Mouse (Mus musculus) hindbrain, embryonic 13.5 days (tissue): Measurements from ENCODE around the gene Wwtr1. TPM values are rescaled to one million over a fixed set of nuclear protein-coding genes. Genes with fewer than 3 reads are reported as not detected.

ENCODE experiments used
- ATAC-seq: fragments of 200-750 bp; cut with Nextera tagmentation; 2 replicates; pipeline ENCODE4 v1.8.0; 2017; ENCODE audit warnings: moderate TSS enrichment; ENCODE audit not compliant: low FRiP score
- H3K27ac ChIP-seq: fragments of 300-500 bp; sonication (generic); 2 replicates; pipeline ENCODE4 v1.5.1; 2015; ENCODE audit warnings: inconsistent platforms, mild to moderate bottlenecking, moderate library complexity
- H3K27me3 ChIP-seq: fragments of 300-500 bp; sonication (generic); 2 replicates; pipeline ENCODE4 v1.6.1; 2015; ENCODE audit warnings: mild to moderate bottlenecking, inconsistent platforms
- H3K36me3 ChIP-seq: fragments of 300-500 bp; sonication (generic); 2 replicates; pipeline ENCODE4 v1.6.1; 2015; ENCODE audit warnings: mild to moderate bottlenecking, inconsistent platforms
- H3K4me1 ChIP-seq: fragments of 300-500 bp; sonication (generic); replicated peaks from 2 replicates; pipeline ENCODE4 v1.6.1; 2015; ENCODE audit warnings: inconsistent platforms
- H3K4me2 ChIP-seq: fragments of 300-500 bp; sonication (generic); 2 replicates; pipeline ENCODE4 v1.6.1; 2015; ENCODE audit warnings: inconsistent platforms, mild to moderate bottlenecking, moderate library complexity
- H3K4me3 ChIP-seq: fragments of 300-500 bp; sonication (generic); 2 replicates; pipeline ENCODE4 v1.5.1; 2015; ENCODE audit warnings: mild to moderate bottlenecking, inconsistent platforms
- H3K9ac ChIP-seq: fragments of 300-500 bp; sonication (generic); 2 replicates; pipeline ENCODE4 v1.6.1; 2015; ENCODE audit warnings: mild to moderate bottlenecking, inconsistent platforms
- H3K9me3 ChIP-seq: fragments of 300-500 bp; sonication (generic); 2 replicates; pipeline ENCODE4 v1.6.1; 2016; ENCODE audit warnings: inconsistent platforms
- WGBS: fragments of 180-500 bp; shearing (Covaris S2); methylation state at CpG from one replicate; pipeline ENCODE4 v1.1.7; 2015; 5-methylcytosine and 5-hydroxymethylcytosine counted together
- microRNA-seq: library from miRNA; unstranded; fragments of <30 nt; microRNA quantifications from one replicate; pipeline ENCODE4, GENCODE M21; 2016
- polyA plus RNA-seq: library from polyadenylated mRNA; unstranded; fragments of >200 nt; fragmentation: Nextera tagmentation; extraction: Ambion mirVana; gene quantifications from 2 replicates; pipeline ENCODE4 v1.2.1, GENCODE M21; 2015

Gene Wwtr1
- polyA plus RNA-seq, 1 experiment from 2014 or later = 9.9 TPM

- H3K4me1 ChIP-seq = peaks cover 6% of the 10 kb centered on the region; the same call in 1 of the 2 replicates
- no peaks in the 10 kb centered on the region for H3K9me3 ChIP-seq
- H3K27me3 ChIP-seq = no peaks in the 10 kb centered on the region
- H3K4me2 ChIP-seq = no peak overlapping the region
- no peaks in the 10 kb centered on the region for H3K36me3 ChIP-seq
- 91% methylated on average over 11 of the region's 11 CpGs for WGBS
- H3K27ac ChIP-seq = no peak overlapping the region
- H3K4me3 ChIP-seq = no peak overlapping the region
- no peak for ATAC-seq
- H3K9ac ChIP-seq = no peak overlapping the region
These were observed 149.4 kb downstream of the Wwtr1 start for GRCm38 (mm10) chr3:57426351-57426750.

GRCm38 (mm10) chr3:57425089-57425730 is 150.5 kb downstream of the Wwtr1 start, which contains the start of gene Tm4sf4:
TSS of gene Tm4sf4 (plus strand) at chr3:57425314.
- H3K9ac ChIP-seq = no peak within 1 kb of the TSS
- H3K4me1 ChIP-seq = peaks cover 6% of the 10 kb centered on the region; the same call in 1 of the 2 replicates
- H3K27ac ChIP-seq = no peak within 1 kb of the TSS
- no peak for ATAC-seq
- 60% methylated on average over 10 of the region's 10 CpGs for WGBS
- no peaks in the 10 kb centered on the region for H3K36me3 ChIP-seq
- H3K4me2 ChIP-seq = no peak within 1 kb of the TSS
- H3K27me3 ChIP-seq = no peaks in the 10 kb centered on the region
- no peak within 1 kb of the TSS for H3K4me3 ChIP-seq
- no peaks in the 10 kb centered on the region for H3K9me3 ChIP-seq

- H3K4me3 ChIP-seq = no peak overlapping the region
- H3K4me2 ChIP-seq = no peak overlapping the region
- H3K4me1 ChIP-seq = peaks cover 6% of the 10 kb centered on the region; the same call in 1 of the 2 replicates
- no peak for ATAC-seq
- no peaks in the 10 kb centered on the region for H3K27me3 ChIP-seq
- WGBS = 89% methylated on average over 1 of the region's 1 CpGs
- H3K27ac ChIP-seq = no peak overlapping the region
- H3K9me3 ChIP-seq = no peaks in the 10 kb centered on the region
- no peak overlapping the region for H3K9ac ChIP-seq
- no peaks in the 10 kb centered on the region for H3K36me3 ChIP-seq
These were observed 155.1 kb downstream of the Wwtr1 start for GRCm38 (mm10) chr3:57420660-57421059.

GRCm38 (mm10) chr3:57420233-57420632 is 155.5 kb downstream of the Wwtr1 start:
- no peak overlapping the region for H3K4me2 ChIP-seq
- no peak overlapping the region for H3K4me3 ChIP-seq
- peaks cover 2% of the 10 kb centered on the region; the same call in 1 of the 2 replicates for H3K4me1 ChIP-seq
- H3K27me3 ChIP-seq = no peaks in the 10 kb centered on the region
- no peaks in the 10 kb centered on the region for H3K9me3 ChIP-seq
- H3K27ac ChIP-seq = no peak overlapping the region
- H3K36me3 ChIP-seq = no peaks in the 10 kb centered on the region
- 53% methylated on average over 2 of the region's 2 CpGs for WGBS
- ATAC-seq = no peak
- no peak overlapping the region for H3K9ac ChIP-seq

- Histone ChIP-seq H3K9me3 (no peaks in the 10 kb centered on the region), H3K27ac (no peak overlapping the region)
- WGBS = 86% methylated on average over 4 of the region's 4 CpGs
These were observed 164.2 kb downstream of the Wwtr1 start for GRCm38 (mm10) chr3:57411535-57411934.

More at GRCm38 (mm10) chr3:57411535-57411934, 164.2 kb downstream of the Wwtr1 start:
- no peak for ATAC-seq
- no peak overlapping the region for H3K4me2 ChIP-seq
- no peaks in the 10 kb centered on the region for H3K4me1 ChIP-seq
- no peak overlapping the region for H3K4me3 ChIP-seq
- H3K36me3 ChIP-seq = no peaks in the 10 kb centered on the region
- H3K9ac ChIP-seq = no peak overlapping the region
- no peaks in the 10 kb centered on the region for H3K27me3 ChIP-seq

Small RNA genes lying within 50 kb of the gene (microRNA-seq; reads per million reads assigned to microRNA genes)
- gene Mir6377 = not detected

Other genes with a start within 250 kb of the Wwtr1 start
- gene Tm4sf4, start 150.6 kb downstream of the Wwtr1 start, polyA plus RNA-seq = 0.17 and 0.32 TPM in 2 replicates
- gene Commd2, start 75.8 kb upstream of the Wwtr1 start, polyA plus RNA-seq = 77.0 and 82.4 TPM in 2 replicates
- 0.14 and 0.38 TPM in 2 replicates for gene Ankub1, start 116.9 kb upstream of the Wwtr1 start, polyA plus RNA-seq
- gene Rnf13, start 160.2 kb upstream of the Wwtr1 start, polyA plus RNA-seq = 70.2 and 72.7 TPM in 2 replicates